Mouse (Mus musculus): ENCODE measurements around the gene Dock9.
"Not testable (repeated sequence)": the region's sequence is repeated elsewhere in the genome, so short reads cannot be mapped to it uniquely, and the experiment has no call there.

DNA sequence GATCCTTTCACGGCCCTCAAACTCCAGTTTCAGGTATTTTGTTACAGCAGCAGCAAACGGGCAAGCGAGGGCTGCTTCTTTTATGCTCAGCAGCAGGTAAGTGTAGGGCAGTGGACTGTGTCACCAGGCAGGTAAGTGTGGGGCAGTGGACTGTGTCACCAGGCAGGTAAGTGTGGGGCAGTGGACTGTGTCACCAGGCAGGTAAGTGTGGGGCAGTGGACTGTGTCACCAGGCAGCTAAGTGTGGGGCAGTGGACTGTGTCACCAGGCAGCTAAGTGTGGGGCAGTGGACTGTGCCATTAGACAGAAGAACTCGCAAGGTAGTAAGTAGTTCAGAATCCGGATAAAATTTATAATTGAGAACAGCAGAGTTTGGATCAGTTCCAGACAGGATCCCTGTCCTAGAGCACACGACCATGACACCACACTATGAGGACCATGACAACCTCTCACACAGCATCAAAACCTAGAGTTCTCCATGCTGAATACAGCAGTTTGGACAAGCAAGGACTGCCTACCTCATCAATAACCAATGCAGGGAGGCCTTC lies 173.6 kb downstream of the Dock9 start:
- TF ChIP-seq CTCF (conservative IDR thresholded peaks at IDR 0.05; ENCODE audit: insufficient read depth, insufficient read length, low read depth, low read length); POLR2A (IDR thresholded peaks at IDR 0.05; ENCODE audit: low read depth, low read length): not testable (repeated sequence)
